Mouse (Mus musculus): ENCODE data around the gene Gm49337.

DNA sequence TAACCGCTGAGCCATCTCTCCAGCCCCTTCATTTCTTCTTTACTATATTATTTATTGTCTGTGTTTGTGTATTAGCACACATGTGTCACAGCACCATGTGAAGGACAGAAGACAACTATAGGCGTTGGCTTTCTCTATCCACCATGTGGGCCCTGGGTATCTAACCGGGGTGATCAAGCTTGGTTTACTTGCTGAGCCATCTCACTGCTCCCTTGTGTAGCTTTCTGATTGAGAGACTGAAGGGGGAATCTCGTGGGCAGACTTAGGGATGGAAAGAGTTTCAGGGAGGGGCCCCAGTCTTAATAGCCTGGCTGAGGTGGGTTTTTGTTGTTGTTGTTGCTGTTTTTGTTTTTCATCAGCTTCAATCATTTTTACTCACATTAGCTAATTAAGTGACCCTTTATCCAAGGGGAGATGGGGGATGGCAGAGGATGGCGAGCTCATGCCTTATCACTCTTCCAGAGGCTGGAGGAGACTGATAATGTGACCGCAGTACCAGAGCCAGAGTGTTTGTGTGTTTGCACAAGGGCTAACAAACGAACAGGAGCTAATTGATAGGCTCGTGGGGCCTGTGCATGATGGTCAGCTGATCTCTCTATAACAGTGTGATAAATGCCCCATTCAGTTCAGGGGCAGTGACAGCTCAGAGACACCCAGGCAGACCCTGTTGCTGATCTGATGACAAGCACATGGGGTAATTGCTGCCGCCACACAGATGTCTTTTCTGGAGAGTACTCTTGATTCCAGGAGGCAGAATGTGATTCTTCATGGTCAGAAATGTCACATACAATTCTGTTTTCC, 20.6 kb downstream of the Gm49337 start:
- no peak for TF ChIP-seq CTCF (IDR thresholded peaks at IDR 0.05; ENCODE audit: control insufficient read depth, insufficient read depth, low read length)
- no peak for TF ChIP-seq POLR2A (IDR thresholded peaks at IDR 0.05; ENCODE audit: borderline replicate concordance, control insufficient read depth, low read depth, low read length)

All from bone marrow, adult 2 months (tissue).